22 mouse cellular contexts compared by ENCODE assay signal in the genomic region with DNA sequence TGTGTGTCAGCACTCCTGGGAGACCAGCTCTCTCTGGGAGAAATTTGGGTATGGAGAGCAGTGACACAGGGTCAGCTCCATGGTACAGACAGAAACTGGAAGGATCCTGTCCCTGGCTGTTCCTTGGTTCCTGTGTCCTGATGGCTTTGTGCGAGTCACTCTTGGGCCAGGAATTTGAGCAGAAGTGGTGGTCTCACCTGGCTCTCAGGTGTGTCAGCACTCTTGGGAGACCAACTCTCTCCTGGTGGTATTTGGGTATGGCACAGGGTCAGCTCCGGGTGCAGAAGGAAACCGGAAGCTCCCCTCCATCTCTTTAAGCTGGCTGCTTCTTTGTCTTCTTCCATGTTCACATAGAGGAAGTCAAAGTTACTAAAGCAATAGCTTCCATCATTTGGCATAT. TPM values are rescaled to one million over a fixed set of nuclear protein-coding genes. Genes with fewer than 3 reads are reported as not detected.
A peak's percentile ranks its signal among the peaks of the same experiment; 100 is the strongest.
DNase-seq lines count a peak whose midpoint lies in the region; ATAC-seq and TF ChIP-seq lines count a peak whose summit lies in the region.
"Had no signal": no experiment of that assay in that cellular context is flagged by ENCODE, and none has a peak within 500 bp of the region (broad histone marks: within the 10 kb centered on the region; RNA-seq: fewer than 3 reads in every experiment).

No protein-coding gene starts in this region.

- peak; percentile 12 for DNase-seq in forebrain, embryonic 10.5 days (ENCODE audit: extremely low spot score, low spot score)
- DNase-seq in forebrain, postnatal 0 days = no peak
- DNase-seq in heart, adult 11 months = peak; percentile 79
- DNase-seq in heart, adult 18-20 months = no peak
- peak; percentile 58 for DNase-seq in heart, embryonic 10.5 days (ENCODE audit: low spot score)
- DNase-seq in heart, adult 9 months (ENCODE audit: low spot score in 2 of 2) = no peak
- DNase-seq in midbrain, embryonic 11.5 days (ENCODE audit: low spot score, missing footprints) = peak; percentile 8
- DNase-seq: adrenal gland, adult 2 months; adrenal gland, adult 8-10 months; adrenal gland, postnatal 10 days; adrenal gland, postnatal 14 days; adrenal gland, postnatal 25 days; adrenal gland, postnatal 36 days; B cell, adult 2 months; cerebellum, adult 11 months; cerebellum, adult 11-12 months had no signal

- TF ChIP-seq CTCF in forebrain, postnatal 0 days (IDR thresholded peaks at IDR 0.05; ENCODE audit: low read depth) = no peak

- WGBS in forebrain, embryonic 10.5 days = 95% methylated on average over 3 of the region's 3 CpGs
- 92% methylated on average over 3 of the region's 3 CpGs for WGBS in forebrain, postnatal 0 days
- WGBS in heart, embryonic 10.5 days = 85% methylated on average over 3 of the region's 3 CpGs
- WGBS in midbrain, embryonic 11.5 days = 94% methylated on average over 3 of the region's 3 CpGs
- 95% methylated on average over 3 of the region's 3 CpGs for WGBS in midbrain, embryonic 15.5 days

- H3K4me2 ChIP-seq in forebrain, postnatal 0 days (ENCODE audit: low read depth) = no peak overlapping the region
- no peak overlapping the region for H3K4me2 ChIP-seq in midbrain, embryonic 11.5 days
- no peak overlapping the region for H3K4me2 ChIP-seq in midbrain, embryonic 15.5 days

- no peaks in the 10 kb centered on the region for H3K27me3 ChIP-seq in forebrain, embryonic 10.5 days (ENCODE audit: poor library complexity, severe bottlenecking)
- H3K27me3 ChIP-seq in forebrain, postnatal 0 days (ENCODE audit: insufficient read depth, low read length) = no peaks in the 10 kb centered on the region
- no peaks in the 10 kb centered on the region for H3K27me3 ChIP-seq in heart, embryonic 10.5 days (ENCODE audit: insufficient read depth, poor library complexity, severe bottlenecking)
- H3K27me3 ChIP-seq in midbrain, embryonic 11.5 days (ENCODE audit: control insufficient read depth, insufficient read depth, low read length) = no peaks in the 10 kb centered on the region
- H3K27me3 ChIP-seq in midbrain, embryonic 15.5 days (replicated peaks) = no peaks in the 10 kb centered on the region
- H3K27me3 ChIP-seq: CH12.LX, Patski had no signal

- ATAC-seq in forebrain, postnatal 0 days = no peak
- no peak for ATAC-seq in midbrain, embryonic 11.5 days (ENCODE audit: low FRiP score)
- ATAC-seq in midbrain, embryonic 15.5 days (replicated peaks) = no peak
- ATAC-seq: activated CD4-positive, CD25-positive, alpha-beta regulatory T cell, adult 4 months; CD4-positive, CD25-positive, alpha-beta regulatory T cell, adult 4 months; Patski had no signal

- H3K36me3 ChIP-seq in forebrain, embryonic 10.5 days (replicated peaks) = peaks cover 85% of the 10 kb centered on the region
- peaks cover 41% of the 10 kb centered on the region for H3K36me3 ChIP-seq in forebrain, postnatal 0 days (ENCODE audit: insufficient read depth)
- peaks cover 76% of the 10 kb centered on the region for H3K36me3 ChIP-seq in heart, embryonic 10.5 days
- H3K36me3 ChIP-seq in midbrain, embryonic 11.5 days (ENCODE audit: control insufficient read depth, insufficient read depth, low read length) = peaks cover 6% of the 10 kb centered on the region; the same call in 1 of the 2 replicates
- H3K36me3 ChIP-seq in midbrain, embryonic 15.5 days (replicated peaks) = peaks cover 14% of the 10 kb centered on the region

- no peak overlapping the region for H3K4me3 ChIP-seq in forebrain, embryonic 10.5 days
- H3K4me3 ChIP-seq in forebrain, postnatal 0 days (ENCODE audit: low read depth, low read length) = no peak overlapping the region
- H3K4me3 ChIP-seq in heart, embryonic 10.5 days = no peak overlapping the region
- no peak overlapping the region for H3K4me3 ChIP-seq in midbrain, embryonic 11.5 days (ENCODE audit: low read depth, low read length)
- no peak overlapping the region for H3K4me3 ChIP-seq in midbrain, embryonic 15.5 days

- no peak overlapping the region for H3K9ac ChIP-seq in forebrain, postnatal 0 days
- no peak overlapping the region for H3K9ac ChIP-seq in midbrain, embryonic 11.5 days (ENCODE audit: low read length)
- H3K9ac ChIP-seq in midbrain, embryonic 15.5 days = no peak overlapping the region

- no peaks in the 10 kb centered on the region for H3K9me3 ChIP-seq in forebrain, embryonic 10.5 days
- no peaks in the 10 kb centered on the region for H3K9me3 ChIP-seq in forebrain, postnatal 0 days (ENCODE audit: low read length)
- H3K9me3 ChIP-seq in heart, embryonic 10.5 days = no peaks in the 10 kb centered on the region
- H3K9me3 ChIP-seq in midbrain, embryonic 11.5 days (ENCODE audit: control insufficient read depth, low read length) = no peaks in the 10 kb centered on the region
- no peaks in the 10 kb centered on the region for H3K9me3 ChIP-seq in midbrain, embryonic 15.5 days
- H3K9me3 ChIP-seq: G1E had no signal

- H3K27ac ChIP-seq in forebrain, embryonic 10.5 days = no peak overlapping the region
- no peak overlapping the region for H3K27ac ChIP-seq in forebrain, postnatal 0 days (ENCODE audit: low read depth, low read length)
- no peak overlapping the region for H3K27ac ChIP-seq in heart, embryonic 10.5 days
- H3K27ac ChIP-seq in midbrain, embryonic 11.5 days (ENCODE audit: low read depth, low read length) = no peak overlapping the region
- no peak overlapping the region for H3K27ac ChIP-seq in midbrain, embryonic 15.5 days

- H3K4me1 ChIP-seq in forebrain, embryonic 10.5 days = no peaks in the 10 kb centered on the region
- H3K4me1 ChIP-seq in forebrain, postnatal 0 days (ENCODE audit: insufficient read depth) = peaks cover 4% of the 10 kb centered on the region; the same call in 1 of the 2 replicates
- H3K4me1 ChIP-seq in heart, embryonic 10.5 days = peaks cover 6% of the 10 kb centered on the region; the same call in 1 of the 2 replicates
- H3K4me1 ChIP-seq in midbrain, embryonic 11.5 days (ENCODE audit: control insufficient read depth, insufficient read depth, low read length) = no peaks in the 10 kb centered on the region
- H3K4me1 ChIP-seq in midbrain, embryonic 15.5 days = no peaks in the 10 kb centered on the region

RNA-seq across cellular contexts. Expression of a gene that starts 26.3 kb away (rescaled TPM):
- polyA plus RNA-seq in forebrain, embryonic 10.5 days (2016; fragmentation: Nextera tagmentation; extraction: Ambion mirVana) = 58.1 and 59.3 TPM in 2 replicates
- 39.8 and 61.3 TPM in 2 replicates for total RNA-seq in forebrain, postnatal 0 days (2014; rRNA removed)
- 12.9 and 18.8 TPM in 2 replicates for polyA plus RNA-seq in forebrain, postnatal 0 days (2015; fragmentation: Nextera tagmentation; extraction: Ambion mirVana)
- total RNA-seq in heart, adult 18-20 months (2021) = 10 to 100 TPM; 26.1 to 33.0 TPM
- 36.9 and 42.1 TPM in 2 replicates for polyA plus RNA-seq in heart, embryonic 10.5 days (2016; fragmentation: Nextera tagmentation; extraction: Ambion mirVana)
- 64.9 and 68.1 TPM in 2 replicates for polyA plus RNA-seq in midbrain, embryonic 11.5 days (2014; fragmentation: Nextera tagmentation; extraction: Ambion mirVana)
- 34.7 and 36.6 TPM in 2 replicates for polyA plus RNA-seq in midbrain, embryonic 15.5 days (2015; fragmentation: Nextera tagmentation; extraction: Ambion mirVana)

RNA-seq across cellular contexts. Expression of a gene that starts 26.4 kb away (rescaled TPM):
- polyA plus RNA-seq in forebrain, embryonic 10.5 days (2016; fragmentation: Nextera tagmentation; extraction: Ambion mirVana) = 44.4 and 44.7 TPM in 2 replicates
- 17.3 and 19.9 TPM in 2 replicates for total RNA-seq in forebrain, postnatal 0 days (2014; rRNA removed)
- polyA plus RNA-seq in forebrain, postnatal 0 days (2015; fragmentation: Nextera tagmentation; extraction: Ambion mirVana) = 6.6 and 8.1 TPM in 2 replicates
- total RNA-seq in heart, adult 18-20 months (2021) = 10 to 100 TPM; 25.8 to 27.1 TPM
- polyA plus RNA-seq in heart, embryonic 10.5 days (2016; fragmentation: Nextera tagmentation; extraction: Ambion mirVana) = 30.5 and 35.1 TPM in 2 replicates
- 28.8 and 30.3 TPM in 2 replicates for polyA plus RNA-seq in midbrain, embryonic 11.5 days (2014; fragmentation: Nextera tagmentation; extraction: Ambion mirVana)
- 17.4 and 19.5 TPM in 2 replicates for polyA plus RNA-seq in midbrain, embryonic 15.5 days (2015; fragmentation: Nextera tagmentation; extraction: Ambion mirVana)

Comparison
In these comparisons a context has a peak if more than half of its experiments do, and no peak if none do; other contexts are left out.
1. DNase-seq: peak in forebrain, embryonic 10.5 days (single experiment), heart, adult 11 months (single experiment), heart, embryonic 10.5 days (single experiment) and midbrain, embryonic 11.5 days (single experiment); none in forebrain, postnatal 0 days (single experiment), heart, adult 18-20 months (0 of 2) and heart, adult 9 months (0 of 2).